Mouse (Mus musculus): ENCODE data around the gene Asap2. TPM values are rescaled to one million over a fixed set of nuclear protein-coding genes. Genes with fewer than 3 reads are reported as not detected.
A peak's percentile ranks its signal among the peaks of the same experiment; 100 is the strongest.

The Asap2 gene
- polyA plus RNA-seq, 1 experiment from 2014 or later, result 7.6 TPM

DNA sequence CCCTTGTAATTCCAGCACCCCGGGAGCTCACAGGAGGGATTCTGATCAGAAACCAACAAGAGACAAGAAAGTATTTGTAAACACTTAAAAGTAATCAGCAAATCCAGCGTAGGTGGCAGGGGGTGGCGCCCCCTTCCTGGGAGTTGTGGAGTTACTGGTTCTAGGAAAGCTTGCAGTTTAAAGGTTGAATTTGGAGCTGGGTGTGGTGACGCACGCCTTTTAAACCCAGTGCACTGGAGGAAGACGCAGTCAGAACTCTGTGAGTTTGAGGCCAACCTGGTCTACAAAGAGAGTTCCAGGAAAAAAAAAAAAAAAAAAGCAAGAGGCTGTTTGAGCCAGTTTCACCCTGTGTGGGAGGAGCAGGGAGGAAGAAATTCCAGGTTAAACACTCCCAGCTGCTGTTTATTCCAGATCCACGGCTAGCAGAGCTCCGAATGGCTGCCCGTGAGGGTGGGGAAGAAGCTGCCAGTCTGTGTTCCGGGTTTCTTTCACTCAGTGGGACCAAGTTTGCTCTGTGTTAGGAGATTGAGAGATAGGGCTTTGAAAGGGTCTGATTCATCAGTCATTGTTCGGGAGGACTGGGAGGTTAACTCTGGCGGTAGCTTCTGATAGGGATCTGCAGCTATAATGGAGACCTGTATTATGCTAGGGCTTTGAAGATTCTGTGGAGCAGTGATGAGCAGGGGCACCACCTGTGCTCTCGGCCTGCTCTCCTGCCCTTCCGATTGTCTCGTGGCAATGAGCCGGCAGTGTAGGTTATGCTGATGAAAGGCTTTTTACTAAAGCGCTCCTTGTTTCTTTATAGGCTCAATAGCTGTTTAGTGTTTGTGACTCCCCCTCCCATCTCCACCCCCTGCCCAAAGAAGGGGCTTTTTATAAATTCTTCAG, 144.0 kb downstream of the Asap2 start:
- 70% methylated on average over 17 of the region's 17 CpGs for WGBS
- peaks cover 50 to 67% of the 10 kb centered on the region in 2 experiments for H3K4me1 ChIP-seq (ENCODE audit: control insufficient read depth in 2 of 2, insufficient read depth in 2 of 2, low read length in 2 of 2)
- H3K36me3 ChIP-seq (ENCODE audit: control insufficient read depth, insufficient read depth, low read length), result no peaks in the 10 kb centered on the region
- ATAC-seq (ENCODE audit: insufficient number of reproducible peaks, insufficient read depth, low FRiP score, low read depth), result no peak
- H3K27ac ChIP-seq (replicated peaks in 1 of 2; ENCODE audit: control insufficient read depth in 1 of 2, insufficient read depth in 1 of 2, low read depth in 2 of 2, low read length in 2 of 2), result peak overlapping the region in 1 of 2 experiments; percentile 46; a peak in 1 of 4 replicates
- 0 out of 2 replicates have a peak overlapping the region, but pooled peaks have one; percentile 16 for H3K9ac ChIP-seq (ENCODE audit: low read length)
- H3K4me2 ChIP-seq (ENCODE audit: low read length), result no peak overlapping the region
- H3K27me3 ChIP-seq (ENCODE audit: control insufficient read depth, insufficient read depth, low read length), result no peaks in the 10 kb centered on the region
- H3K9me3 ChIP-seq (ENCODE audit: control insufficient read depth, low read length), result no peaks in the 10 kb centered on the region
- H3K4me3 ChIP-seq (ENCODE audit: control insufficient read depth in 1 of 2, insufficient read depth in 1 of 2, low read depth in 1 of 2, low read length in 2 of 2), result no peak overlapping the region

DNA sequence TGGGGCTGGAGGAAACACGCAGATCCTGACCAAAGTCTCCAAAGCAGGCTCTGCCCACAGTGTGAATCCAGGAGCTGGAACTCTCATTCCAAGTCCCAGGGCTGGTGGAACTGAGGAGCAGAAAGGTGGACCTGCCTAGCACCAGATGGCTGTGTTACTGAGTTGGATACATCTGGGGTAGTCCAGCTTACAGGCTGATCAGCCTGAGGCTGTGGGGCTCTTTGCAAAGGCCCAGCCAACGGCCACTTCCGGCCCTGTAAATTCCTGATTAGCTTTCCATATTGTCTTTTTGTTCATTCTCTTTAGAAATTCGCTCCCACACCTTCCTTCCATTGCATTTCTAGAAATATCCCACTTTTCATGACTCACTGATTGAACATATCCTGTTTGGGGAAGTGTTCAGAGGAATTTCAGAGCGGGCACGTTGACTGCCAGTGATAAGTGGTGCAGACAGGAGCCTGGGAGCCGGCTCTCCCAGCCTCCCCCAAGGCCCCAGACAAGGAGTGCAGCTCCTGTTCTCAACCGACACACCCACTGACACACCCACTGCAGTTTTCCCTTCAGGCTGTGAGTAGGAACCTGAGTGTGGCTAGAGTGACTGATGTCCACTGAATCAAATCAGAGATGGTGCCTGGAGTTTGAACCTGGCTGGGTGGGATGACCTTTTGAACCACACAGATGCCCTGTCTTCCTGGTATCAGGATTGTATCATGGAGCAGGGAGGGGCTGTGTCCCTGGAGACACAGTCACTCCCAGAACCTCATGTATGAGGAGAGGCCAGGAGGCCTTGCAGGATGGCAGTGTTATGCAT, 145.6 kb downstream of the Asap2 start:
- no peak overlapping the region for H3K4me3 ChIP-seq (ENCODE audit: control insufficient read depth in 1 of 2, insufficient read depth in 1 of 2, low read depth in 1 of 2, low read length in 2 of 2)
- H3K27me3 ChIP-seq (ENCODE audit: control insufficient read depth, insufficient read depth, low read length), result no peaks in the 10 kb centered on the region
- peak overlapping the region; percentile 81 to 82 for H3K27ac ChIP-seq (replicated peaks in 1 of 2; ENCODE audit: control insufficient read depth in 1 of 2, insufficient read depth in 1 of 2, low read depth in 2 of 2, low read length in 2 of 2)
- WGBS, result 20% methylated on average over 8 of the region's 8 CpGs
- peak overlapping the region; percentile 29 for H3K4me2 ChIP-seq (ENCODE audit: low read length)
- H3K36me3 ChIP-seq (ENCODE audit: control insufficient read depth, insufficient read depth, low read length), result no peaks in the 10 kb centered on the region
- H3K9ac ChIP-seq (ENCODE audit: low read length), result no peak overlapping the region; the same call in 1 of the 2 replicates
- H3K9me3 ChIP-seq (ENCODE audit: control insufficient read depth, low read length), result no peaks in the 10 kb centered on the region
- peak; percentile 70 for ATAC-seq (ENCODE audit: insufficient number of reproducible peaks, insufficient read depth, low FRiP score, low read depth)
- H3K4me1 ChIP-seq (ENCODE audit: control insufficient read depth in 2 of 2, insufficient read depth in 2 of 2, low read length in 2 of 2), result peaks cover 45 to 67% of the 10 kb centered on the region in 2 experiments

DNA sequence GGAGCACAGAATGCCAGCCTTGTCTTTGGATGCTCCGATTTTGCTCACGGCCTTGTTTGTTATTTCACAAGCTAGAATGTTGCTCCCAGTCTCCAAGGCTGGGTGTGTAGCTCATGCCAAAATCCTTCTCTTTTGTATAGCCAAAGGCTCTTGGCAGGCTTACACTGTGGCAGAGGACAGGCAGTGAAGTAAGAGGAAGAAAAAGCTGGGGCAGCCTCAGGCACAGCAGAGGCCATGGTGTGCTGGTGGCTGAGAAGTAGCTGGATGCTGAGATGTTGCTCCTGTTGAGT, 146.1 kb downstream of the Asap2 start:
- WGBS, result 53% methylated on average over 2 of the region's 2 CpGs
- Histone ChIP-seq H3K4me3 (ENCODE audit: control insufficient read depth in 1 of 2, insufficient read depth in 1 of 2, low read depth in 1 of 2, low read length in 2 of 2) (no peak overlapping the region), H3K9me3 (ENCODE audit: control insufficient read depth, low read length) (no peaks in the 10 kb centered on the region), H3K9ac (ENCODE audit: low read length) (peak overlapping the region; percentile 41; the same call in 1 of the 2 replicates), H3K4me2 (ENCODE audit: low read length) (peak overlapping the region; percentile 29; the same call in 1 of the 2 replicates), H3K27me3 (ENCODE audit: control insufficient read depth, insufficient read depth, low read length) (no peaks in the 10 kb centered on the region), H3K4me1 (ENCODE audit: control insufficient read depth in 2 of 2, insufficient read depth in 2 of 2, low read length in 2 of 2) (peaks cover 45 to 73% of the 10 kb centered on the region in 2 experiments), H3K36me3 (ENCODE audit: control insufficient read depth, insufficient read depth, low read length) (no peaks in the 10 kb centered on the region), H3K27ac (replicated peaks in 1 of 2; ENCODE audit: control insufficient read depth in 1 of 2, insufficient read depth in 1 of 2, low read depth in 2 of 2, low read length in 2 of 2) (peak overlapping the region; percentile 51 to 82)
- ATAC-seq (ENCODE audit: insufficient number of reproducible peaks, insufficient read depth, low FRiP score, low read depth), result no peak

DNA sequence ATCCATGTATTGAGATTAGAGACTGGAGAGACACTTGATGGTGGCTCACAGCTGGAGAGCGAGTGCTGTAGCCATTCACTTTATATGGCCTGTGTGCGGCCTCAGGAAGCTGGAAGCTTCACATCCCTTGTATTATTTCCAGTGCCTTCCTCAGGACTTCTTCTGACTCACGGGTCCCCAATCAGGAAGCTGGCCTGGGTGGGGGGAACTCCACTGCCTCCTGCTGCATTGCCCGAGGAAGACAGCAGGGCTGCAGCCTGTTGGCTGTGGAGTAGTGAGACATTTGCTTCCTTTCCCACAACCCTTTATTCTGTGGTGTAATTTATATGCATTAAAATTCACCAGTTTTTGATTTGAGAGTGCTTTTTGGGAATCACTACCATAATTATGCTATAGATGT, 149.3 kb downstream of the Asap2 start:
- H3K4me1 ChIP-seq (ENCODE audit: control insufficient read depth in 2 of 2, insufficient read depth in 2 of 2, low read length in 2 of 2), result peaks cover 33 to 59% of the 10 kb centered on the region in 2 experiments
- no peaks in the 10 kb centered on the region for H3K36me3 ChIP-seq (ENCODE audit: control insufficient read depth, insufficient read depth, low read length)
- WGBS, result 46% methylated on average over 4 of the region's 4 CpGs
- H3K9ac ChIP-seq (ENCODE audit: low read length), result no peak overlapping the region
- H3K9me3 ChIP-seq (ENCODE audit: control insufficient read depth, low read length), result no peaks in the 10 kb centered on the region
- no peak overlapping the region for H3K4me2 ChIP-seq (ENCODE audit: low read length)
- no peak for ATAC-seq (ENCODE audit: insufficient number of reproducible peaks, insufficient read depth, low FRiP score, low read depth)
- H3K27me3 ChIP-seq (ENCODE audit: control insufficient read depth, insufficient read depth, low read length), result no peaks in the 10 kb centered on the region
- no peak overlapping the region for H3K4me3 ChIP-seq (ENCODE audit: control insufficient read depth in 1 of 2, insufficient read depth in 1 of 2, low read depth in 1 of 2, low read length in 2 of 2)
- peak overlapping the region; percentile 10 to 28; a peak in 3 of 4 replicates for H3K27ac ChIP-seq (replicated peaks in 1 of 2; ENCODE audit: control insufficient read depth in 1 of 2, insufficient read depth in 1 of 2, low read depth in 2 of 2, low read length in 2 of 2)

DNA sequence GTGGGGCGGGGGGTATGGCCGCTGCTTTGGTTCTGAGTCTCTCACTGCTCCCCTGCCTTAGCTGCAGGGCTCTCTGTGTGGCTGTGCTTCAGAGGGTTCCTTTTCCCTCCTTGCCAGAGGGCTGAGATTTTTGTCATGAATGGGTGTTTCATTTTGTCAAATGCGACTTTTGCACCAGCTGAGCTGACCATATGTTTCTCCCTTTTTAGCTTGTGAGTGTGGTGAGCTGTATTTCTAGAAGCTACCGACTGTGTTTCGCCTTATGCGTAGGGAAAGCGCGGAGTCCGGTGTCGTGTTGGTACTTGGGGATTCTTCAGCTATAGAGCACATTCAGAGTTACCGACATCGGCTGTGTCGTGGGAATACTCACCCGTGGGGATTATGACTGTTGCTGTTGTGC, 149.9 kb downstream of the Asap2 start:
- Histone ChIP-seq H3K4me3 (ENCODE audit: control insufficient read depth in 1 of 2, insufficient read depth in 1 of 2, low read depth in 1 of 2, low read length in 2 of 2) (no peak overlapping the region), H3K9ac (ENCODE audit: low read length) (no peak overlapping the region), H3K4me2 (ENCODE audit: low read length) (no peak overlapping the region), H3K36me3 (ENCODE audit: control insufficient read depth, insufficient read depth, low read length) (no peaks in the 10 kb centered on the region), H3K9me3 (ENCODE audit: control insufficient read depth, low read length) (no peaks in the 10 kb centered on the region), H3K27me3 (ENCODE audit: control insufficient read depth, insufficient read depth, low read length) (no peaks in the 10 kb centered on the region), H3K27ac (replicated peaks in 1 of 2; ENCODE audit: control insufficient read depth in 1 of 2, insufficient read depth in 1 of 2, low read depth in 2 of 2, low read length in 2 of 2) (no peak overlapping the region), H3K4me1 (ENCODE audit: control insufficient read depth in 2 of 2, insufficient read depth in 2 of 2, low read length in 2 of 2) (peaks cover 34 to 63% of the 10 kb centered on the region in 2 experiments)
- 88% methylated on average over 14 of the region's 14 CpGs for WGBS
- ATAC-seq (ENCODE audit: insufficient number of reproducible peaks, insufficient read depth, low FRiP score, low read depth), result no peak

DNA sequence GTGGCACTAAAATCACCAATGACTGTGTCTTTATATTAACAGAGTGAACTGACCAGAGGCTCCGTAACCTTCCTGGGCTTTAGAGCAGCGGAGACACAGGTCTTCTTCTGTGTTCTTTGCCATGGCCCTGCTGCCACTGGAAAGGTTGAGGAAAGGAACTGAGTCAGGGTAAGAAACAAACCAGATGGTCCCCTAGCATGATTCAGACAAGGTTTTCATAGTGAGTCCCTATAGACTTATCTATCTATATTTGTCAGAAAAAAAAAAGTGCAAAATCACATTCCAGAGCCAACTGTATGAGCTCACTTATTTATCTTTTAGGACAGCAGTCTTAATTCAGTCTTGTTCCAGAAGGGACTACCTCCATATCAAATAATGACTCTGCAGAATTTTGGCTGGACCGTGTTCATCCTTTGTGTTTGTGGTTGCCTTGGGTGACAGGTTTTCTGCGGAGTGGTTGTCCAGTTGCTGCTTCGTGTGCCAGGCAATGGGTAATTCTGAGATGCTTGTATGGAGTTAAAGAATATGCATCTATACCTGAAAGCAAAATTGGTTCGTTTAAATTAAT, 150.6 kb downstream of the Asap2 start:
- Histone ChIP-seq H3K36me3 (ENCODE audit: control insufficient read depth, insufficient read depth, low read length) (no peaks in the 10 kb centered on the region), H3K4me1 (ENCODE audit: control insufficient read depth in 2 of 2, insufficient read depth in 2 of 2, low read length in 2 of 2) (peaks cover 28 to 56% of the 10 kb centered on the region in 2 experiments), H3K27me3 (ENCODE audit: control insufficient read depth, insufficient read depth, low read length) (no peaks in the 10 kb centered on the region), H3K9ac (ENCODE audit: low read length) (no peak overlapping the region), H3K27ac (replicated peaks in 1 of 2; ENCODE audit: control insufficient read depth in 1 of 2, insufficient read depth in 1 of 2, low read depth in 2 of 2, low read length in 2 of 2) (no peak overlapping the region), H3K4me2 (ENCODE audit: low read length) (no peak overlapping the region), H3K4me3 (ENCODE audit: control insufficient read depth in 1 of 2, insufficient read depth in 1 of 2, low read depth in 1 of 2, low read length in 2 of 2) (no peak overlapping the region), H3K9me3 (ENCODE audit: control insufficient read depth, low read length) (no peaks in the 10 kb centered on the region)
- ATAC-seq (ENCODE audit: insufficient number of reproducible peaks, insufficient read depth, low FRiP score, low read depth), result no peak
- 72% methylated on average over 6 of the region's 6 CpGs for WGBS

DNA sequence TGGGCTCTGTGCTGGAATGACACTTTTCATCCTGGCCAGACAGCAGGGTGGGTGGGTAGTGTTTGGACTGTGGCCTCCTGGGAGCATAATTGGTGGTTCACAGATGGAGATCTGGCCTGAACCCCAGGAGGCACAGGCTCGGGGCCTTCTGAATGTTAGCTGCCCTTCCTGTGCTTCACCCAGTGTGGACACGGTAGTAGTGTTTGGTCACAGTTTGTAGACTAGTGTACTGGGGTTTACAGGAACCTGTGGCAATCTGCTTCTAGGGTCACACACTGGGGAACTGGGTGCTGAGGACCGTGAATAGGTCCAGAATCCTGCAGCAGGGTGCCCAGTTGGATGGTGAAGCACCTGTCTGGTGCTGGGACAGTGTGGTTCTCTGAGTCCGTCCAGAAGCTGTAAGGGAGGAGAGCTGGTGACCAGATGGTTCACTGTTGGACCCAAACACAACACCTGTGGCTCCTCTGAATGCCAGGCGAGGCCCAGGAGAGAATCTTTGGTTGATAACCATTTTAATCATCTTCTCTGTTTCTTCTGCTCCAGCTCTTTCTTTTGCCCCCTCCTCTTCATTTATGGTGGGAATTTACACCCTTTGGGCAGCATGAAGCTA, 151.5 kb downstream of the Asap2 start:
- 79% methylated on average over 5 of the region's 5 CpGs for WGBS
- 0 out of 4 replicates have a peak overlapping the region, but pooled peaks of 1 of the 2 experiments have one; percentile 16 for H3K27ac ChIP-seq (replicated peaks in 1 of 2; ENCODE audit: control insufficient read depth in 1 of 2, insufficient read depth in 1 of 2, low read depth in 2 of 2, low read length in 2 of 2)
- H3K9me3 ChIP-seq (ENCODE audit: control insufficient read depth, low read length), result no peaks in the 10 kb centered on the region
- H3K4me2 ChIP-seq (ENCODE audit: low read length), result no peak overlapping the region
- no peaks in the 10 kb centered on the region for H3K36me3 ChIP-seq (ENCODE audit: control insufficient read depth, insufficient read depth, low read length)
- peaks cover 27 to 53% of the 10 kb centered on the region in 2 experiments for H3K4me1 ChIP-seq (ENCODE audit: control insufficient read depth in 2 of 2, insufficient read depth in 2 of 2, low read length in 2 of 2)
- no peaks in the 10 kb centered on the region for H3K27me3 ChIP-seq (ENCODE audit: control insufficient read depth, insufficient read depth, low read length)
- no peak overlapping the region for H3K4me3 ChIP-seq (ENCODE audit: control insufficient read depth in 1 of 2, insufficient read depth in 1 of 2, low read depth in 1 of 2, low read length in 2 of 2)
- H3K9ac ChIP-seq (ENCODE audit: low read length), result no peak overlapping the region
- no peak for ATAC-seq (ENCODE audit: insufficient number of reproducible peaks, insufficient read depth, low FRiP score, low read depth)

Measured in heart, embryonic 14.5 days (tissue).